Mouse (Mus musculus): ENCODE data around the gene Shq1. TPM values are rescaled to one million over a fixed set of nuclear protein-coding genes. Genes with fewer than 3 reads are reported as not detected.

Shq1 gene
- polyA plus RNA-seq, 1 experiment from 2014 or later, result 9.2 TPM

DNA sequence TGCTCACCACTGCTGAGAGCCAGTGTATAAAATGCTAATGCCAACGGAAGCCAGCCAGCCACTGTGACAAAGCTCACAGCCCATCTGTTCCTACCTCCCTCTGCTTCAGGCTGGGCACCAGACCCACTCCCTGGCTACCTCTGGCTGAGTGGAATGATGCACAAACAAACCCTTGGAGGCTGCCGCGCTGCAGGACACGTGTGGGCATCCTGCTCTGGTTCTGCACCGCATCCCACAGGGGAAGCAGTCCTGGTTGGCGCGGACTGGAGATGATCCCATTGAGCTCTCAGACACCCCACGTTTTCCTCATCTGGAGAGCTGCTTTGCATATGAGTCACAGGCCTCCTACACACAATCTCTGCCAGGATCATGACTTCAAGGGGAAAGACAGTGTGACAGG is 112.9 kb downstream of the Shq1 start:
- Histone ChIP-seq H3K27ac (no peak overlapping the region), H3K9me3 (no peaks in the 10 kb centered on the region), H3K4me3 (no peak overlapping the region), H3K4me1 (peaks cover 8% of the 10 kb centered on the region), H3K27me3 (replicated peaks) (peaks cover 20% of the 10 kb centered on the region), H3K9ac (no peak overlapping the region), H3K36me3 (replicated peaks) (no peaks in the 10 kb centered on the region), H3K4me2 (no peak overlapping the region)
- WGBS, result 38% methylated on average over 8 of the region's 8 CpGs
- no peak for ATAC-seq (replicated peaks)

DNA sequence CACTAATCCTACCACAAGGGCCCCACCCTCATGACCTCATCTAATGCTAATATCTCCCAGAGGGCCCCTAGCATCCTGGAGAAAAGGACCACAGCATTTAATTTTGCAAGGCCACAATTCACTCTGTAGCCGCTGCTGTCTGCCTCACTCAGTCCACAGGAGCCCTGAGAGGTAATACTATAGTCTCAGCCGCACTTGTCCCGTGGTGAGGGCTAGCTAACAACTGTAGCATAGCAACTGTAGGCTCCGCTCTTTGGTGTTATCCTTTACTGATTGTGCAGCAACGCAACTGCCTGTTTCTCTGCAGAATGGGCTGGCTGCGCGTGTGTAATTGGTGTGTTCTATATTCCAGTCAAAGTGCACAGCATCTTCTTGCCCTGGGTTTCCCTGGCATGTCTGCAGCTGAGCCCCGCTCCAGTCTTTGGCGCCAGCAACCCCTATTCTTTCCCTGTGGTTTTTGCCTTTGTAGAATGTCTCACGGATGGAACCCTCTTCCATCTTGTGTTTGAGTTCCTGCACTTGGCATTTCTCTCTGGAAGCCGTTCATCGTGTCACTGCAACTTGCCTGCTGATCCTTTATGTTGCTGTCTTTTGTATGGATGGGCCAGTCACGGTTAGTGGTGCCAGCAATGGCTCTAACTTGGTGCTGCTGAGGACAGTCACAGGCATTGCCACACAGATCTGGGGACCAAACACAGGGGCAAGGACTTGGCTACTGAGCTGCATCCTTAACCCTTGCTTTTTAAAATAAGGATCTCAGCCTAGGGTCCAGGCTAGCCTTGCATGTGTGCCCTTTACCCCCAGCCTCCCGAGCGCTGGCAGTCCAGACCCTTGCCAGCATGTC is 128.6 kb downstream of the Shq1 start:
- Histone ChIP-seq H3K4me1 (peaks cover 10% of the 10 kb centered on the region), H3K27me3 (replicated peaks) (no peaks in the 10 kb centered on the region), H3K4me3 (no peak overlapping the region), H3K27ac (no peak overlapping the region), H3K4me2 (no peak overlapping the region), H3K36me3 (replicated peaks) (no peaks in the 10 kb centered on the region), H3K9me3 (no peaks in the 10 kb centered on the region), H3K9ac (no peak overlapping the region)
- WGBS, result 55% methylated on average over 15 of the region's 15 CpGs
- ATAC-seq (replicated peaks), result 0 out of 2 replicates have a peak, but pooled peaks have one; percentile 45

DNA sequence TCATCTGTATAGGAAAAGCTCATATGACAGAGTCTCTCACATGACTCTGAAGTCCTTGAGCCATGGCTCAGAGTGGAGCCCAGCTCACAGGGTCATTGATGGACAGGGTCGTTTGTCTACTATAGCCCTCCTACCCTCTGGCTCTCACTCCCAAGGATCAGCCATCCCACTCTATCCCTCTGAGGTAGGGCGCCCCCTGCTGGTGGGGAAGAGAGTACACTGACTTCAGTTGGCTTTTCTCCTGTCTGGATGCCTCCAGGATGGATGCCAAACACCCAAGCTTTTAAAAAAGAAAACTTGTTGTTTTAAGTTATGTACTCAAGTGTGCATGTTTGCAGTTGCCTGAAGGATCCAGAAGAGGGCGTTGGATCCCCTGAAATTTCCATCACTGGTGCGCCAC is 131.3 kb downstream of the Shq1 start:
- no peak overlapping the region for H3K27ac ChIP-seq
- no peak overlapping the region for H3K4me2 ChIP-seq
- no peak overlapping the region for H3K9ac ChIP-seq
- no peak for ATAC-seq (replicated peaks)
- no peaks in the 10 kb centered on the region for H3K36me3 ChIP-seq (replicated peaks)
- H3K4me3 ChIP-seq, result no peak overlapping the region
- no peaks in the 10 kb centered on the region for H3K9me3 ChIP-seq
- H3K4me1 ChIP-seq, result peaks cover 10% of the 10 kb centered on the region
- H3K27me3 ChIP-seq (replicated peaks), result no peaks in the 10 kb centered on the region
- WGBS, result 61% methylated on average over 4 of the region's 4 CpGs

DNA sequence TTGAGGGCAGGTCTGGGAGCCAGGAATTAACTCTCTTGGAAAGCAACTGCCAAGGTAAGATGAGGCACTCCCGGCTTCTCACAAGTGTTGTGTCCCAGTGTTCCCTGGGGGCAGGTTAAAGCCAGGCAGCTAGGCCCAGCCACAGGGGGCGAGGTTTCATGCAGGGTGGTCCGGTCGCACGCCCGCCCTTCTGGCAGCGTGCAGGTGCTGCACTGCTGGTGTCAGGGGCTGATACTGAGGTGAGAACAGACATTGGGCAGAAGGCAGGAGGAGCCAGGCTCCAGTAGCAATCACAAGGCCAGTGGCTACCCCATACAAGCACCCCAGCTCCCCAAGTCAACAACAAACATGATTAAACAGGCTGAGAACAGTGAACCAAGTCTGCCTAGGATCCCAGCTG is 132.4 kb downstream of the Shq1 start:
- no peaks in the 10 kb centered on the region for H3K27me3 ChIP-seq (replicated peaks)
- no peaks in the 10 kb centered on the region for H3K36me3 ChIP-seq (replicated peaks)
- WGBS, result 55% methylated on average over 7 of the region's 7 CpGs

DNA sequence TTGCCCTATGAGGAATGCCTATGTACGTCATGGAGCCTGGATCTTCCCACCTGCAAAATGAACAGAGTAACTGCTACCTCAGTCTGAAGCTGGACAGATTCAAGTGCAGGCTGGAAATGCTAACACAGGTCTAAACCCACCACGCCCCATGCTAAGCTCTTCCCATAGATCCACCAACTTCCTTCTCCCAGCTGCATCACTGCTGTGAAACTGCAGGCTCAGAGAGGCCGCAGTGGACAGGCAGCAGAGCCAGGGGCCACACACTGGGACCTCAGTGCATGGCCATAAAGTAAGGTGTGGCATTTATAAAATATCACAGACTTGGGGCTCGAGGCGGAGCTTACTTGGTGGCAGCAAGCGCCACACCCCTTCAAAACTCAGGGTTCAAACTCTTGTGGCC is 133.0 kb downstream of the Shq1 start:
- no peak for ATAC-seq (replicated peaks)
- no peak overlapping the region for H3K9ac ChIP-seq
- H3K27me3 ChIP-seq (replicated peaks), result no peaks in the 10 kb centered on the region
- no peaks in the 10 kb centered on the region for H3K36me3 ChIP-seq (replicated peaks)
- H3K27ac ChIP-seq, result no peak overlapping the region
- H3K4me1 ChIP-seq, result peaks cover 10% of the 10 kb centered on the region
- H3K4me3 ChIP-seq, result no peak overlapping the region
- H3K9me3 ChIP-seq, result no peaks in the 10 kb centered on the region
- 92% methylated on average over 6 of the region's 6 CpGs for WGBS
- H3K4me2 ChIP-seq, result no peak overlapping the region

More for the DNA sequence above, 132.4 kb downstream of the Shq1 start:
- no peak overlapping the region for H3K4me3 ChIP-seq
- H3K27ac ChIP-seq, result no peak overlapping the region
- no peak overlapping the region for H3K9ac ChIP-seq
- ATAC-seq (replicated peaks), result no peak
- H3K4me2 ChIP-seq, result no peak overlapping the region
- H3K4me1 ChIP-seq, result peaks cover 10% of the 10 kb centered on the region
- no peaks in the 10 kb centered on the region for H3K9me3 ChIP-seq

DNA sequence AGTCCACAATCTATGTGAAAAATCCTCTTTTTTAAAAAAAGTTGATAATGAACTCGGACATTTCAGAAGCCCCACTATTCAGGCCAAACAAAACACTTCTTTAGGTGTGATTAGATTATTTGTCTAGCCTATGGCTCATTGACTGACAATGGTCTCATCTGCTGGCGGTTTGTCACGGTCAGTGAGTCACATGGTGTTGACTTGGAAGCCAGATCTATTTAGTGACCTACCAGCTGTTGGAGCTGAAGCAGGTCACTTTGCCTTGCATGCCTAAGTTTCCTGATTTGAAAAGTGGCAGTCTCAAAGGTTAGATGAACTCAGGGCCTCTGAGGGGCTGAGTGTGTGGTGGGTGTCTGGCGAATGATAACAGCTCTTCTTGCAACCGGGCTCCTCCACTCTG is 133.9 kb downstream of the Shq1 start:
- Histone ChIP-seq H3K36me3 (replicated peaks) (no peaks in the 10 kb centered on the region), H3K4me1 (peaks cover 1% of the 10 kb centered on the region; the same call in 1 of the 2 replicates), H3K27me3 (replicated peaks) (no peaks in the 10 kb centered on the region), H3K4me2 (no peak overlapping the region), H3K9me3 (no peaks in the 10 kb centered on the region), H3K9ac (no peak overlapping the region), H3K4me3 (no peak overlapping the region), H3K27ac (no peak overlapping the region)
- ATAC-seq (replicated peaks), result no peak
- WGBS, result 58% methylated on average over 5 of the region's 5 CpGs

DNA sequence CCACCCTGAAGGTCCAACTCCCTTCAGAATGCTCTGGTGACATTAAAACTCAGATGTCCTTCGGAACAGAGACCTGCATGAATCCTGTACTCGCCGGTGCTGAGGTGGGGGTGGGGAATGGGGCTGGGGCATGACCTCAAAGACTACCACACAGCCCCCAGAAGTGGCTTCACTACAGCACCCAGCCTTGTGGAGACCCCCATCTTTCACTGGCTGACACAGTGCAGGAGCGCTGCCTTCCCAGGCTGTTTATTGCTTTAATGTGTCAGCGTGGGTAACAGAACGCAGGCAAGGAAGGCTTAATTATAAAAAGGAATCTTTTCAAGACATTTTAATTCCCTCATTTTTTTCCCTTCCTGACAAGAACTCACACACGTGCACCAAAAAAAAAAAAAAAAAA is 137.6 kb downstream of the Shq1 start:
- no peak overlapping the region for H3K9ac ChIP-seq
- H3K4me3 ChIP-seq, result no peak overlapping the region
- 79% methylated on average over 7 of the region's 7 CpGs for WGBS
- no peak for ATAC-seq (replicated peaks)
- H3K4me1 ChIP-seq, result no peaks in the 10 kb centered on the region
- no peaks in the 10 kb centered on the region for H3K9me3 ChIP-seq
- H3K36me3 ChIP-seq (replicated peaks), result no peaks in the 10 kb centered on the region
- no peak overlapping the region for H3K27ac ChIP-seq
- no peak overlapping the region for H3K4me2 ChIP-seq
- no peaks in the 10 kb centered on the region for H3K27me3 ChIP-seq (replicated peaks)

DNA sequence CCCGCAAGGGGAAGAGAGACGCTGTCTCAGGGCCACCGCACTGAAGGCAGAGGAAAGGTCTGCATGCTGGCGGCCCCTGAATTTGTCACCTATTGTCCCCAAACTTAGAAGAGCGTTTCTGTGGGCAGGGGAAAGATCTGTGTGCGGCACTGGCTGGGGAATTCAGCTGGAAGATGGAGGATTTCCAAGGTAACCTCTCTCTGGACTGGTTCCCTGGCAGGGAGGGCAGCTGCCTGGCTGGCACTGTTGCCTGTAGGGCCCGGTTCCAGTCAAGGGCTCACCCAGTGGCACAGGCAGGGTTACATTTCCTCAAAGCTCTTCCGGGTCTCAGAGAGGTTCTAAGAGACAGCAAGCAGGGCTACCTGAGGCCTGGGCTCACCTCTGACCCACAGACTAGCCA is 138.6 kb downstream of the Shq1 start:
- WGBS, result 73% methylated on average over 8 of the region's 8 CpGs
- H3K4me2 ChIP-seq, result no peak overlapping the region
- ATAC-seq (replicated peaks), result 0 out of 2 replicates have a peak, but pooled peaks have one; percentile 45
- H3K27ac ChIP-seq, result no peak overlapping the region
- H3K4me1 ChIP-seq, result no peaks in the 10 kb centered on the region
- H3K9me3 ChIP-seq, result no peaks in the 10 kb centered on the region
- H3K27me3 ChIP-seq (replicated peaks), result no peaks in the 10 kb centered on the region
- H3K9ac ChIP-seq, result no peak overlapping the region
- H3K4me3 ChIP-seq, result no peak overlapping the region
- no peaks in the 10 kb centered on the region for H3K36me3 ChIP-seq (replicated peaks)

DNA sequence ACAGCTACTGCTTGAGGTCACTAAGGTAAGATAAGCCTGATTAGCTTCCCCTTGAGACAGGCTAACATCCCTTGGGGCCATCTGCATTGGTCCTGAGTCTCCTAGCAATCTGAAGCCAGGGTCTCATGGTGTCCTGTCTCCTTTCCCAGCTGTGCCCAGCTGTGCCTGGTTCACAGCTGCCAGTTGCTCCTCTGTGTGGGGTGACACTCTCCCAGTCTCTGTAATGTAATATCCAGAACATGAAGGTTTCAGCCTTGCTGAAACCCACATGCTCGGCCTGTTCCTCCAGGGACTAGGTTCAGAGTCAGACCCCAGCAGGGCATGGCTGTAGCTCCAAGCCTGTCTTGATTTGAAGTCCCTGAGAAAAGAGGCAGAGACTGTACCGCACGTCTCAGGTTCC is 141.3 kb downstream of the Shq1 start:
- H3K9ac ChIP-seq, result no peak overlapping the region
- no peak for ATAC-seq (replicated peaks)
- no peak overlapping the region for H3K4me2 ChIP-seq
- no peak overlapping the region for H3K4me3 ChIP-seq
- WGBS, result 80% methylated on average over 3 of the region's 3 CpGs
- H3K27ac ChIP-seq, result no peak overlapping the region
- H3K9me3 ChIP-seq, result no peaks in the 10 kb centered on the region
- H3K4me1 ChIP-seq, result peaks cover 11% of the 10 kb centered on the region
- H3K36me3 ChIP-seq (replicated peaks), result no peaks in the 10 kb centered on the region
- H3K27me3 ChIP-seq (replicated peaks), result no peaks in the 10 kb centered on the region; the same call in 1 of the 2 replicates

DNA sequence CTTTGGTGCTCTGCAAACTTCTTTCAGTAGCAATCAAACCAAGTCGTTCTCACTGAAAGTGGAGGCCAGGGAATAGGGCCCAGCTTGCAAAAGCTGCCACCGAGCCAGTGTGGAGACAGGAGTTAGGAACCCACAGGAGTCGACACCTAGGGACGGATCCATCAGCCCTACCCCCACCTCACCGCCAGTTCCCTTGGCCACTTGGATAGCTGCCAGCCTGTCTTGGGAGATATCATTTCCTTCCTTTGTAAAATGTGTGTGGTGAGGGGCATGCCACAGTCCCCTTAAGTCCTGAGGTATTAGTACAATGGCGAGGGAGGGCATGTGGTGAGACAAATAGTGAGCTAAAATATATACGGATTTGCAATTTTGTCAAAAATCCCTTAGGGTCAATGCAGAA is 142.4 kb downstream of the Shq1 start:
- Histone ChIP-seq H3K27me3 (replicated peaks) (no peaks in the 10 kb centered on the region; the same call in 1 of the 2 replicates), H3K4me1 (peaks cover 11% of the 10 kb centered on the region), H3K9ac (no peak overlapping the region), H3K4me3 (no peak overlapping the region), H3K4me2 (no peak overlapping the region), H3K36me3 (replicated peaks) (no peaks in the 10 kb centered on the region), H3K27ac (no peak overlapping the region), H3K9me3 (no peaks in the 10 kb centered on the region)
- ATAC-seq (replicated peaks), result no peak
- 63% methylated on average over 7 of the region's 7 CpGs for WGBS

DNA sequence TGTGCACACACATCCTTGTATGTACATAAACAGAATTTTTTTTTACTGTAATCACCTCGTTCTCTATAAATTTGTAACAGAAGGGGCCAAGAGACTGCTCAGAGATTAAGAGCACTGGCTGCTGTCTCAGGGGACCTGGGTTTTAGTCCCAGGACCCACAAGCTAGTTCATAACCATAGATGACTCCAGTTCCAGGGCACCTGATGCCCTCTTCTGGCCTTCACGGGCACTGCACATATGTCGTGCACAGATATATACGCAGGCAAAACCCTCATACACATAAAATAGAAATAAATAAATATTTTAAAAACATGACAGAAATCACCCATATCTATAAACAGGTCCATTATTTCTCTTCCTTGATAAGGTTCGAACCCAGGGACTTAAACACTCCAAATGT is 143.0 kb downstream of the Shq1 start:
- WGBS, result 94% methylated on average over 5 of the region's 5 CpGs
- Histone ChIP-seq H3K4me2 (no peak overlapping the region), H3K4me3 (no peak overlapping the region), H3K9me3 (no peaks in the 10 kb centered on the region), H3K9ac (no peak overlapping the region), H3K27me3 (replicated peaks) (no peaks in the 10 kb centered on the region; the same call in 1 of the 2 replicates), H3K27ac (no peak overlapping the region), H3K4me1 (peaks cover 11% of the 10 kb centered on the region), H3K36me3 (replicated peaks) (no peaks in the 10 kb centered on the region)
- no peak for ATAC-seq (replicated peaks)

DNA sequence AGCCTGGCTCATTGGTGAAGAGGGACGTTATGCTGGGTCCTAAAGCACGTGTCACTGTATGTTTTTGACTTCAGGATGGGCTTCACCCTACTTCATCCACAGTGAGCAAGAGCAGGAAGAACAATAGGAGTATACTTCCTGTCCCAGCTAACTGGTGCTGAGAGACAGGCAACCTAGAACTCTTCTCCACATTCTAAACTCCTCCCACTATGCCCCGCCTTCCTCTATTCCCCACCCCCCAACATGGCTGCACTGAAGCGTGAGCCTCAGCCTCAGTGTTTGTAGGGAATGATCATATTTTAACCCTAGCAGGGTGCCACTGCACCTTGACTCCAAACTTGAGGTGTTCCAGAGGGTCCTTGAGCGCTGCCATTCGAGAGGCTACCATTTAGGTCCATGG is 143.8 kb downstream of the Shq1 start:
- 95% methylated on average over 6 of the region's 6 CpGs for WGBS
- Histone ChIP-seq H3K4me2 (no peak overlapping the region), H3K27ac (no peak overlapping the region), H3K27me3 (replicated peaks) (no peaks in the 10 kb centered on the region; the same call in 1 of the 2 replicates), H3K4me1 (peaks cover 11% of the 10 kb centered on the region), H3K4me3 (no peak overlapping the region), H3K9ac (no peak overlapping the region), H3K36me3 (replicated peaks) (no peaks in the 10 kb centered on the region), H3K9me3 (no peaks in the 10 kb centered on the region)
- no peak for ATAC-seq (replicated peaks)

DNA sequence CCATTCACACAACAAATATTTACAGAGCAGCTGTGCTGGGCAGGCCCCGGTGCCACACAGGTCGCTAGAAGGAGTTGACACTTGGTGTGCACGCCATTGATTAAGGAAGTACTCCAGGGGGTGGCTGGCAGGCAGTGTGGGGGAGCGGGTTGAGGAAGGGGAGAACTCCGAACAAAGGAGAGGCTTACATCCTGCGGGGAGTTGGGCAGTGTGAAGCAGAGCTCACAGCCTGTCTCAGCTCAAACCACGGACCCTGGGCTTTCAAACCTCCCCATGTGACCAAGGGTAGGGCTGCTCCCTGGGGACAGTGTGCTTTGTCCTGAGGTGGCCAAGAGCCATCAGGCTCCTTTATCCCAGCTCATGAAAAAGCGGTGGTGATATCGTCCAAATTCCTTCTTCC is 144.9 kb downstream of the Shq1 start:
- H3K9me3 ChIP-seq, result no peaks in the 10 kb centered on the region
- no peak overlapping the region for H3K4me3 ChIP-seq
- no peaks in the 10 kb centered on the region for H3K36me3 ChIP-seq (replicated peaks)
- H3K4me1 ChIP-seq, result peaks cover 18% of the 10 kb centered on the region
- WGBS, result 6% methylated on average over 9 of the region's 9 CpGs
- ATAC-seq (replicated peaks), result no peak; the same call in 1 of the 2 replicates
- H3K27me3 ChIP-seq (replicated peaks), result no peaks in the 10 kb centered on the region; the same call in 1 of the 2 replicates
- no peak overlapping the region for H3K27ac ChIP-seq
- H3K9ac ChIP-seq, result no peak overlapping the region
- H3K4me2 ChIP-seq, result peak overlapping the region; percentile 30
